Mouse (Mus musculus) olfactory bulb, adult 2 months (tissue): ENCODE data around the gene Cygb.

Experiments used
- CTCF ChIP-seq: fragments of 200-500 bp; IDR thresholded peaks from 2 replicates; pipeline ENCODE4 v1.5.1; 2012; ENCODE audit warnings: low read depth, mild to moderate bottlenecking, low read length, moderate library complexity; ENCODE audit not compliant: insufficient read depth
- POLR2A ChIP-seq: fragments of 200-500 bp; IDR thresholded peaks from 2 replicates; pipeline ENCODE4 v1.6.1; 2012; ENCODE audit warnings: mild to moderate bottlenecking, low read depth, low read length, moderate library complexity; ENCODE audit not compliant: insufficient read depth

- TF ChIP-seq POLR2A, result no peak
- TF ChIP-seq CTCF, result no peak
Observed at GRCm38 (mm10) chr11:116646136-116646535, 8.0 kb downstream of the Cygb start.
